Mouse (Mus musculus) heart, embryonic 14.5 days (tissue): Measurements from ENCODE around the gene Cd6. TPM values are rescaled to one million over a fixed set of nuclear protein-coding genes. Genes with fewer than 3 reads are reported as not detected.
A peak's percentile ranks its signal among the peaks of the same experiment; 100 is the strongest.

Source experiments
- ATAC-seq: fragments of 200-750 bp; cut with Nextera tagmentation; 2 replicates; pipeline ENCODE4 v1.8.0; 2017; ENCODE audit warnings: low read depth, moderate TSS enrichment; ENCODE audit not compliant: insufficient number of reproducible peaks, insufficient read depth, low FRiP score
- H3K27ac ChIP-seq, 2 experiments: fragments of 200-500 bp in 1 of 2; fragments of 300-500 bp in 1 of 2; sonication (generic) in 1 of 2; replicated peaks in 1 of 2; 2 replicates each; pipeline ENCODE4 v1.5.1; 2012 to 2014; ENCODE audit warnings: low read depth in 2 of 2, low read length in 2 of 2, control low read depth in 1 of 2, mild to moderate bottlenecking in 1 of 2, mixed read lengths in 1 of 2; ENCODE audit not compliant: control insufficient read depth in 1 of 2, insufficient read depth in 1 of 2
- H3K27me3 ChIP-seq: fragments of 300-500 bp; sonication (generic); 2 replicates; pipeline ENCODE4 v1.6.1; 2014; ENCODE audit warnings: mild to moderate bottlenecking, low read length, control low read depth; ENCODE audit not compliant: control insufficient read depth, insufficient read depth
- H3K36me3 ChIP-seq: fragments of 300-500 bp; sonication (generic); 2 replicates; pipeline ENCODE4 v1.6.1; 2014; ENCODE audit warnings: mild to moderate bottlenecking, control low read depth, low read length, mixed read lengths; ENCODE audit not compliant: control insufficient read depth, insufficient read depth
- H3K4me1 ChIP-seq, 2 experiments: fragments of 200-500 bp in 1 of 2; fragments of 300-500 bp in 1 of 2; sonication (generic) in 1 of 2; 2 replicates each; pipeline ENCODE4 v1.6.1; 2012 to 2014; ENCODE audit warnings: low read length in 2 of 2, control low read depth in 1 of 2, mixed read lengths in 1 of 2; ENCODE audit not compliant: control insufficient read depth in 2 of 2, insufficient read depth in 2 of 2
- H3K4me2 ChIP-seq: fragments of 300-500 bp; sonication (generic); 2 replicates; pipeline ENCODE4 v1.6.1; 2014; ENCODE audit warnings: mild to moderate bottlenecking, low read length
- H3K4me3 ChIP-seq, 2 experiments: fragments of 200-500 bp in 1 of 2; fragments of 300-500 bp in 1 of 2; sonication (generic) in 1 of 2; 2 replicates each; pipeline ENCODE4 v1.5.1; 2012 to 2014; ENCODE audit warnings: low read length in 2 of 2, mild to moderate bottlenecking in 2 of 2, control low read depth in 1 of 2, low read depth in 1 of 2, moderate library complexity in 1 of 2; ENCODE audit not compliant: control insufficient read depth in 1 of 2, insufficient read depth in 1 of 2
- H3K9ac ChIP-seq: fragments of 300-500 bp; sonication (generic); 2 replicates; pipeline ENCODE4 v1.6.1; 2014; ENCODE audit warnings: mild to moderate bottlenecking, low read length
- H3K9me3 ChIP-seq: fragments of 300-500 bp; sonication (generic); 2 replicates; pipeline ENCODE4 v1.6.1; 2016; ENCODE audit warnings: low read length, control low read depth; ENCODE audit not compliant: control insufficient read depth
- WGBS: fragments of 180-500 bp; shearing (Covaris S2); extraction: QIAGEN DNeasy Blood & Tissue Kit; methylation state at CpG from one replicate; pipeline ENCODE4 v1.1.7; 2014; 5-methylcytosine and 5-hydroxymethylcytosine counted together
- polyA plus RNA-seq: library from polyadenylated mRNA; unstranded; fragments of >200 nt; fragmentation: Nextera tagmentation; extraction: Ambion mirVana; gene quantifications from 2 replicates; pipeline ENCODE4 v1.2.1, GENCODE M21; 2014

Gene Cd6
- polyA plus RNA-seq, 1 experiment from 2014 or later: not detected

DNA sequence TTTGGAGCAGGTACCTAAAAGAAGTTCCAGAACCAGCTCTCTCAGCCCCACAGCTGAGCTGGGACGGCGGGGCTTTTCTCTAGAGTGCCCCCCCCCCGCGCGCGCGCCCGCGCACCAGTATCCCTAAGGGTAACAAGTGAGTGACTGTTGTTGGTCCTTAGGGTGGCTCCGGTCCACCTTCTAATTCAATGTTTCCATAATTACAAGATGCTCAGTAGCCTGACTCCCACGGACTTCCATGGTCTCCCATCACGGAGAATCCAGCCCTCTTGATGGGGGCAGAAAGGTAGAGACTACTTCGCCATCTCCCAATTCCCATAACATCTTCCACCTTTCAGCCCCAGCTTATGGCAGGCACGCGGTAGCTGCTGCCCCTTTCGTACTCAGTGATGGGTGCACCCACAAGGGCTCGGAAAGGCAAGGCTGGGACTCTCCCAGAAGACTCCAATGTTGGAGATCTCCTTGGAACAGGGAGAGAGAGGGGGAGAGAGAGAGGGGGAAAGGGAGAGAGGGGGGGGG lies 38.8 kb upstream of the Cd6 start:
- H3K4me2 ChIP-seq: peak overlapping the region; percentile 83
- peak overlapping the region in 1 of 2 experiments; percentile 64; a peak in 1 of 4 replicates for H3K27ac ChIP-seq
- H3K27me3 ChIP-seq: no peaks in the 10 kb centered on the region
- H3K4me3 ChIP-seq: peak overlapping the region; percentile 85 to 96
- peaks cover 61% of the 10 kb centered on the region for H3K36me3 ChIP-seq
- WGBS: 0% methylated on average over 17 of the region's 17 CpGs
- H3K9me3 ChIP-seq: no peaks in the 10 kb centered on the region
- H3K9ac ChIP-seq: peak overlapping the region; percentile 92
- peaks cover 9 to 19% of the 10 kb centered on the region in 2 experiments for H3K4me1 ChIP-seq
- ATAC-seq: peak; percentile 9; the same call in 1 of the 2 replicates

GRCm38 (mm10) chr19:10867946-10868622 lies 38.2 kb upstream of the Cd6 start:
- Histone ChIP-seq H3K4me1 (peaks cover 9 to 19% of the 10 kb centered on the region in 2 experiments), H3K4me2 (peak overlapping the region; percentile 83), H3K9ac (peak overlapping the region; percentile 92), H3K27me3 (no peaks in the 10 kb centered on the region), H3K27ac (no peak overlapping the region), H3K36me3 (peaks cover 61% of the 10 kb centered on the region), H3K9me3 (no peaks in the 10 kb centered on the region), H3K4me3 (peak overlapping the region; percentile 85 to 96)
- no peak for ATAC-seq
- 36% methylated on average over 5 of the region's 5 CpGs for WGBS

DNA sequence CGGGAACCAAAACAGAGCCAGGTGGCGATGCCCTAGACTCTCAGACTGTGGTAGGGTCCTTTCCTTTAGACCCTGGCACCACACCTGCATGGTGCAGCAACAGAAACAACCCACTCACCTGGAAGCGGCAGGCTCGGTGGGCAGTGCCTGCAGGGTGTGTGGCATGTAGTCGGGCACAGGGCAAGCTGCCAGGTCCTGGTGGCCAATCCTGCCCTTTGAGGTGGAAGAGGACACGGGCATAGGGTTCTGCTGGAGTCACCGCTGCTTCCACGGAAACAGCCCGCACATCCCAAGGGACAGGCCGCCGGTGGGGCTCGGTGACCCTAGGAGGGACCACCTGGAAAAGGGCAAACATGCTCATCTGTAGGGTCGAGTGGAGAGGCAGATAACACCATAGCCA lies 36.5 kb upstream of the Cd6 start:
- peaks cover 61% of the 10 kb centered on the region for H3K36me3 ChIP-seq
- H3K9me3 ChIP-seq: no peaks in the 10 kb centered on the region
- 92% methylated on average over 13 of the region's 13 CpGs for WGBS

DNA sequence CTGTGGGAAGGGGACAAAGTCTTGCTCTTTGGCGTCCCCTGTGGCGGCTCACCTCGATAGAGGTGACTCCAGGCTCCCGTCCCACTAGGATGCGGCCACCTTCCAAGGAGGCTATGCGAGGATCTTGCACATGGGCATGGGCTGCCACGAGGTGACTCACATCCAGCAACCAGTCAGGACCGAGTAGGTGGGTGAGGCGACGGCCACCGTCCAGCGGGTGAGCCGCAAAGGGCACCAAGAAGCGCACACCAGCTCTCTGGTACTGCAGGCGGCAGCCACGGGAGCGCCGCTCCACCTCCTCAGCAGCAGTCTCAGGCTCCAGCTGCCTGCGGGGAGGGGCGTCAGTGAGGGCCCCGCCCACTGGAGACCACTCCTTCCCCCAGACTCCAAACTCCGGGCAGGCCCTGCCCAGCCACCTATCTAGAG lies 30.2 kb upstream of the Cd6 start:
- peaks cover 0 to 4% of the 10 kb centered on the region in 2 experiments; a peak in 1 of 4 replicates for H3K4me1 ChIP-seq
- H3K27ac ChIP-seq: no peak overlapping the region
- no peak for ATAC-seq
- no peak overlapping the region for H3K4me3 ChIP-seq
- no peaks in the 10 kb centered on the region for H3K27me3 ChIP-seq
- WGBS: 50% methylated on average over 22 of the region's 22 CpGs
- no peak overlapping the region for H3K4me2 ChIP-seq
- H3K9ac ChIP-seq: no peak overlapping the region
- peaks cover 86% of the 10 kb centered on the region for H3K36me3 ChIP-seq
- no peaks in the 10 kb centered on the region for H3K9me3 ChIP-seq

More for the DNA sequence above, 36.5 kb upstream of the Cd6 start:
- no peak for ATAC-seq
- H3K27ac ChIP-seq: no peak overlapping the region
- no peak overlapping the region for H3K4me3 ChIP-seq
- no peak overlapping the region for H3K9ac ChIP-seq
- H3K27me3 ChIP-seq: no peaks in the 10 kb centered on the region
- peaks cover 9 to 19% of the 10 kb centered on the region in 2 experiments for H3K4me1 ChIP-seq
- no peak overlapping the region for H3K4me2 ChIP-seq

DNA sequence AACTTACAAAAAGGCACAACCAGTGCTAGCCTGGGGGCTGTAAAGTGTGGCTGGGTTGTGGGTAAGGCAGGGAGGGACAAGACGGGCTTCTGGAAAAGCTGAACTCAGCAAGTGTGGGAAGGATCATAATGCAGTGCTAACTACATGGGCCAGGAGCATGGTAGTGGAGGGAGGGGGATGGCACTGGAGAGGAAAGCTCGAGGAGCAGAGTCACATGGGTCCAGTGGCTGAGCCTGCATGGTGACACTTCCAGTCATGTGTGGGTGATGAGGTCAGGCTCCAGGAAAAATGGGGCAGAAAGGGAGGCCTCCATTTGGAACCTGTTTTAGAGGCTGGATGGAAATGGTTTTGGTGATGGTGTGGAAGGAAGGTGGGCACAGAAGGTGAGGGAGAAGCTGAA lies 26.7 kb upstream of the Cd6 start:
- Histone ChIP-seq H3K27ac (no peak overlapping the region), H3K36me3 (peaks cover 51% of the 10 kb centered on the region), H3K4me3 (no peak overlapping the region), H3K9me3 (no peaks in the 10 kb centered on the region), H3K27me3 (no peaks in the 10 kb centered on the region), H3K4me1 (peaks cover 0 to 4% of the 10 kb centered on the region in 2 experiments; a peak in 1 of 4 replicates), H3K4me2 (no peak overlapping the region), H3K9ac (no peak overlapping the region)
- 35% methylated on average over 2 of the region's 2 CpGs for WGBS
- no peak for ATAC-seq

- Histone ChIP-seq H3K27me3 (no peaks in the 10 kb centered on the region), H3K36me3 (peaks cover 40% of the 10 kb centered on the region), H3K4me2 (no peak overlapping the region), H3K9me3 (no peaks in the 10 kb centered on the region), H3K9ac (no peak overlapping the region), H3K4me3 (no peak overlapping the region), H3K4me1 (peaks cover 0 to 4% of the 10 kb centered on the region in 2 experiments; a peak in 1 of 4 replicates), H3K27ac (no peak overlapping the region)
- no peak for ATAC-seq
- WGBS: 79% methylated on average over 3 of the region's 3 CpGs
These were observed 25.6 kb upstream of the Cd6 start for GRCm38 (mm10) chr19:10855422-10855821.

DNA sequence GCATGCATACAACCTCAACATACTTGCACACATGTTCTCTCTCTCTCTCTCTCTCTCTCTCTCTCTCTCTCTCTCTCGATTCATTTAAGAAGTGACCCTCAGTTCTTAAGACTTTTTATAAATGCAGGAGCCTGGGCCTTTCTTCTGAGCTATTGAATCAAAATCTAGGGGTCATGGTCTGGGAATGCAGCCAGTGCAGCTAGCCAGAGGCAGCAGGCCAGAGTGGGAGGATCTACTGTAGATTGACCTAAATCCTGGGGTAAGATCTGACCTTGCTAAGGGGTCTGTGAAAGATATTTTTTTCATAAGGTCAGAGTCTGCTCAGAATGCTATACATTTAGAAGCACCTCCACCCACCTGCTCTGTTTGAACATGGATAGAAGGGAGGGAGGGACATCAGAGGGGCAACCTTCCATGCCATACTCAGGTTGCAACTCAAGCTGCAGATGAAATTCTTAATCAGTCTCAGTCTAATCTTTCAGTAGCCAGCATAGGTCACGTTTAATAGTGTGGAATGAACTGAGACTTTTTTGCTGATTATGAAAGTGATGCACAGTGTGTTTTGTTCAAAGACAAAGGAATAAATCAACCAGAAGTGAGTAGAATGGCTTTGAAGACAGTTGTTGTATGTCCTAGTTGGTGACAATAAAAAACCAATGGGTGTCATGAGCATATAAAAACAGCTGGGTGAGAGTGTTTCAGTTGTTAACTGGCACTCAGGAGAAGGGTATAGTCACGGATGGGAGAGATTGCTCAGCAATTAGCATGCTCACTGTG lies 17.6 kb upstream of the Cd6 start:
- Histone ChIP-seq H3K9ac (no peak overlapping the region), H3K9me3 (no peaks in the 10 kb centered on the region), H3K4me1 (peaks cover 0 to 5% of the 10 kb centered on the region in 2 experiments; a peak in 1 of 4 replicates), H3K36me3 (no peaks in the 10 kb centered on the region), H3K27ac (no peak overlapping the region), H3K4me3 (no peak overlapping the region), H3K27me3 (no peaks in the 10 kb centered on the region), H3K4me2 (no peak overlapping the region)
- 42% methylated on average over 3 of the region's 3 CpGs for WGBS
- no peak for ATAC-seq
